In the genomic region with DNA sequence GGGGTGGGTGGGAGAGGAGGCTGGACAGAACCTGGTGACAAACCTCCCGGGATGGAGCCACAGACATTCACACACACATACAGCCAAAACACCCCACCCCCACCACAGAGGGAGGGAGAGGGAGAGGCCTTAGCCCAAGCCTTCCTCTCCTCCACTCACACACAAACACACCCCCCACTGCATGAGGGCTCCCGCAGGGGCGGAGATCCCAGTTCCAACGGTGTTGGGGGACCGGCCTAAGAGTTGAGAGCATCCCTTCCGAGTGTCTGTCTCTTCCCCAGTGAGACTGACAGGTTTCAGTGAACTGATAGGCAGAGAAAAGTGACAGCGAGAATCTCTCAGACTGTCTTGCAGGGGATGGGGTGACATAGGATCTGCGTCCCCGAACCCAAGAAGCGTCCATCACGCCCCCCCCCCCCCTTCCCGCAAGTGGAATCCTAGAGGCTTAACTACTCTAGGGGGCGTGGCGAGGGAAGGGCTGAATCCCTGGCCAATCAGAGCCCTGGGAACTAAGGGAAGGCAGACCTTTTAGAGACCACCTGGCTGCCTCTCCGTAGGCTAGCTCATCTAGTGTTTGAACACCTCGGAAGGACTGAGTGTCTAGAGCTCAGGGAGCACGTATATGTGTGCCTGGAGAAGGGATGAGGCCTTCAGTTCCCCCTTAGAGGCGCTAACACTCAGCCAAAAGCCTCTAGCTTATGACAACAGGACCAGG, we compare ENCODE assay signal across 1 mouse cellular context.
TF ChIP-seq lines count a peak whose summit lies in the region.

No protein-coding gene starts in this region.

TF ChIP-seq in ES-E14, 5 proteins besides CTCF, POLR2A, EP300 and RAD21:
- TF ChIP-seq ZC3H11A (IDR thresholded peaks at IDR 0.05; ENCODE audit: borderline replicate concordance, low read depth, low read length): no peak
- peak; percentile 46; the same call in 1 of the 2 replicates for TF ChIP-seq CHD2 (IDR thresholded peaks at IDR 0.05; ENCODE audit: low read depth, low read length)
TF ChIP-seq in ES-E14: peak in this region for 1.
